Mouse (Mus musculus): ENCODE data around the gene Atp6v0e. TPM values are rescaled to one million over a fixed set of nuclear protein-coding genes. Genes with fewer than 3 reads are reported as not detected.

Atp6v0e gene
- polyA plus RNA-seq (2014; fragmentation: Nextera tagmentation; extraction: Ambion mirVana), result 107 and 122 TPM in 2 replicates

- WGBS, result 2% methylated on average over 28 of the region's 28 CpGs
- Histone ChIP-seq H3K27me3 (ENCODE audit: control insufficient read depth, insufficient read depth, low read length) (no peaks in the 10 kb centered on the region), H3K4me2 (ENCODE audit: low read depth) (peak within 1 kb of the TSS; percentile 91), H3K36me3 (ENCODE audit: control insufficient read depth, insufficient read depth, low read length) (no peaks in the 10 kb centered on the region), H3K9ac (ENCODE audit: low read length) (peak within 1 kb of the TSS; percentile 81), H3K4me1 (ENCODE audit: control insufficient read depth, insufficient read depth, low read length) (0 out of 2 replicates have a peak, but pooled peaks cover 3% of the 10 kb centered on the region), H3K27ac (ENCODE audit: low read depth, low read length) (no peak within 1 kb of the TSS), H3K9me3 (ENCODE audit: control insufficient read depth, low read length) (no peaks in the 10 kb centered on the region), H3K4me3 (ENCODE audit: low read depth, low read length) (peak within 1 kb of the TSS; percentile 61)
- DNase-seq (ENCODE audit: low spot score), result peak; percentile 94
- ATAC-seq (ENCODE audit: insufficient read depth, low FRiP score, low TSS enrichment), result peak; percentile 78
These were observed at the start of gene Atp6v0e for GRCm38 (mm10) chr17:26662978-26663683. Atp6v0e (plus strand) TSS chr17:26663231.

GRCm38 (mm10) chr17:26614286-26614685 lies 48.7 kb upstream of the Atp6v0e start:
- peaks cover 6% of the 10 kb centered on the region for H3K36me3 ChIP-seq (ENCODE audit: control insufficient read depth, insufficient read depth, low read length)
- H3K4me3 ChIP-seq (ENCODE audit: low read depth, low read length), result no peak overlapping the region
- H3K27ac ChIP-seq (ENCODE audit: low read depth, low read length), result no peak overlapping the region
- no peaks in the 10 kb centered on the region for H3K27me3 ChIP-seq (ENCODE audit: control insufficient read depth, insufficient read depth, low read length)
- no peaks in the 10 kb centered on the region for H3K9me3 ChIP-seq (ENCODE audit: control insufficient read depth, low read length)
- no peak overlapping the region for H3K9ac ChIP-seq (ENCODE audit: low read length)
- 91% methylated on average over 6 of the region's 6 CpGs for WGBS
- ATAC-seq (ENCODE audit: insufficient read depth, low FRiP score, low TSS enrichment) (no peak), DNase-seq (ENCODE audit: low spot score) (no peak)
- no peaks in the 10 kb centered on the region for H3K4me1 ChIP-seq (ENCODE audit: control insufficient read depth, insufficient read depth, low read length)
- no peak overlapping the region for H3K4me2 ChIP-seq (ENCODE audit: low read depth)

GRCm38 (mm10) chr17:26614708-26615486 lies 48.1 kb upstream of the Atp6v0e start:
- Histone ChIP-seq H3K4me1 (ENCODE audit: control insufficient read depth, insufficient read depth, low read length) (no peaks in the 10 kb centered on the region), H3K27ac (ENCODE audit: low read depth, low read length) (no peak overlapping the region), H3K9me3 (ENCODE audit: control insufficient read depth, low read length) (no peaks in the 10 kb centered on the region), H3K9ac (ENCODE audit: low read length) (no peak overlapping the region), H3K4me2 (ENCODE audit: low read depth) (no peak overlapping the region), H3K4me3 (ENCODE audit: low read depth, low read length) (no peak overlapping the region), H3K27me3 (ENCODE audit: control insufficient read depth, insufficient read depth, low read length) (no peaks in the 10 kb centered on the region), H3K36me3 (ENCODE audit: control insufficient read depth, insufficient read depth, low read length) (peaks cover 6% of the 10 kb centered on the region)
- no peak for ATAC-seq (ENCODE audit: insufficient read depth, low FRiP score, low TSS enrichment)
- DNase-seq (ENCODE audit: low spot score), result no peak
- WGBS, result 89% methylated on average over 9 of the region's 9 CpGs

- H3K9ac ChIP-seq (ENCODE audit: low read length), result no peak overlapping the region
- H3K4me2 ChIP-seq (ENCODE audit: low read depth), result no peak overlapping the region
- H3K27ac ChIP-seq (ENCODE audit: low read depth, low read length), result no peak overlapping the region
- WGBS, result 84% methylated on average over 2 of the region's 2 CpGs
- no peak overlapping the region for H3K4me3 ChIP-seq (ENCODE audit: low read depth, low read length)
- H3K4me1 ChIP-seq (ENCODE audit: control insufficient read depth, insufficient read depth, low read length), result no peaks in the 10 kb centered on the region
- H3K36me3 ChIP-seq (ENCODE audit: control insufficient read depth, insufficient read depth, low read length), result peaks cover 6% of the 10 kb centered on the region
- DNase-seq (ENCODE audit: low spot score) (no peak), ATAC-seq (ENCODE audit: insufficient read depth, low FRiP score, low TSS enrichment) (no peak)
- H3K9me3 ChIP-seq (ENCODE audit: control insufficient read depth, low read length), result no peaks in the 10 kb centered on the region
- H3K27me3 ChIP-seq (ENCODE audit: control insufficient read depth, insufficient read depth, low read length), result no peaks in the 10 kb centered on the region
These were observed 46.3 kb upstream of the Atp6v0e start for GRCm38 (mm10) chr17:26616696-26617095.

GRCm38 (mm10) chr17:26618498-26618897 lies 44.5 kb upstream of the Atp6v0e start:
- ATAC-seq (ENCODE audit: insufficient read depth, low FRiP score, low TSS enrichment) (no peak), DNase-seq (ENCODE audit: low spot score) (no peak)
- H3K4me3 ChIP-seq (ENCODE audit: low read depth, low read length), result no peak overlapping the region
- WGBS, result 89% methylated on average over 5 of the region's 5 CpGs
- H3K9ac ChIP-seq (ENCODE audit: low read length), result no peak overlapping the region
- no peaks in the 10 kb centered on the region for H3K4me1 ChIP-seq (ENCODE audit: control insufficient read depth, insufficient read depth, low read length)
- H3K36me3 ChIP-seq (ENCODE audit: control insufficient read depth, insufficient read depth, low read length), result peaks cover 6% of the 10 kb centered on the region
- no peaks in the 10 kb centered on the region for H3K9me3 ChIP-seq (ENCODE audit: control insufficient read depth, low read length)
- no peaks in the 10 kb centered on the region for H3K27me3 ChIP-seq (ENCODE audit: control insufficient read depth, insufficient read depth, low read length)
- H3K27ac ChIP-seq (ENCODE audit: low read depth, low read length), result no peak overlapping the region
- no peak overlapping the region for H3K4me2 ChIP-seq (ENCODE audit: low read depth)

GRCm38 (mm10) chr17:26619577-26619976 lies 43.5 kb upstream of the Atp6v0e start:
- H3K27me3 ChIP-seq (ENCODE audit: control insufficient read depth, insufficient read depth, low read length), result no peaks in the 10 kb centered on the region
- peaks cover 6% of the 10 kb centered on the region for H3K36me3 ChIP-seq (ENCODE audit: control insufficient read depth, insufficient read depth, low read length)
- no peak overlapping the region for H3K27ac ChIP-seq (ENCODE audit: low read depth, low read length)
- H3K9ac ChIP-seq (ENCODE audit: low read length), result no peak overlapping the region
- no peak for ATAC-seq (ENCODE audit: insufficient read depth, low FRiP score, low TSS enrichment)
- 91% methylated on average over 6 of the region's 6 CpGs for WGBS
- H3K4me3 ChIP-seq (ENCODE audit: low read depth, low read length), result no peak overlapping the region
- no peaks in the 10 kb centered on the region for H3K4me1 ChIP-seq (ENCODE audit: control insufficient read depth, insufficient read depth, low read length)
- no peak for DNase-seq (ENCODE audit: low spot score)
- no peaks in the 10 kb centered on the region for H3K9me3 ChIP-seq (ENCODE audit: control insufficient read depth, low read length)
- H3K4me2 ChIP-seq (ENCODE audit: low read depth), result no peak overlapping the region

GRCm38 (mm10) chr17:26620292-26620691 lies 42.7 kb upstream of the Atp6v0e start:
- WGBS, result 96% methylated on average over 6 of the region's 6 CpGs
- no peaks in the 10 kb centered on the region for H3K4me1 ChIP-seq (ENCODE audit: control insufficient read depth, insufficient read depth, low read length)
- no peaks in the 10 kb centered on the region for H3K27me3 ChIP-seq (ENCODE audit: control insufficient read depth, insufficient read depth, low read length)
- peaks cover 6% of the 10 kb centered on the region for H3K36me3 ChIP-seq (ENCODE audit: control insufficient read depth, insufficient read depth, low read length)
- no peak for ATAC-seq (ENCODE audit: insufficient read depth, low FRiP score, low TSS enrichment)
- no peak overlapping the region for H3K4me3 ChIP-seq (ENCODE audit: low read depth, low read length)
- no peak overlapping the region for H3K27ac ChIP-seq (ENCODE audit: low read depth, low read length)
- H3K4me2 ChIP-seq (ENCODE audit: low read depth), result no peak overlapping the region
- no peak overlapping the region for H3K9ac ChIP-seq (ENCODE audit: low read length)
- DNase-seq (ENCODE audit: low spot score), result no peak
- H3K9me3 ChIP-seq (ENCODE audit: control insufficient read depth, low read length), result no peaks in the 10 kb centered on the region

- Histone ChIP-seq H3K27ac (ENCODE audit: low read depth, low read length) (no peak overlapping the region), H3K27me3 (ENCODE audit: control insufficient read depth, insufficient read depth, low read length) (no peaks in the 10 kb centered on the region), H3K36me3 (ENCODE audit: control insufficient read depth, insufficient read depth, low read length) (peaks cover 6% of the 10 kb centered on the region), H3K4me1 (ENCODE audit: control insufficient read depth, insufficient read depth, low read length) (no peaks in the 10 kb centered on the region), H3K4me2 (ENCODE audit: low read depth) (no peak overlapping the region), H3K4me3 (ENCODE audit: low read depth, low read length) (no peak overlapping the region), H3K9me3 (ENCODE audit: control insufficient read depth, low read length) (no peaks in the 10 kb centered on the region), H3K9ac (ENCODE audit: low read length) (no peak overlapping the region)
- DNase-seq (ENCODE audit: low spot score) (no peak), ATAC-seq (ENCODE audit: insufficient read depth, low FRiP score, low TSS enrichment) (no peak)
- WGBS, result 94% methylated on average over 17 of the region's 17 CpGs
These were observed 42.0 kb upstream of the Atp6v0e start for GRCm38 (mm10) chr17:26620786-26621766.
